17 mouse cellular contexts compared by ENCODE assay signal in genomic region chr13:108622681-108623080, GRCm38 (mm10).
"Had no signal": no experiment of that assay in that cellular context is flagged by ENCODE, and none has a peak within 500 bp of the region (broad histone marks: within the 10 kb centered on the region; RNA-seq: fewer than 3 reads in every experiment).

No protein-coding gene starts in this region.

- ATAC-seq: intestine, embryonic 15.5 days; midbrain, embryonic 15.5 days had no signal

- H3K4me2 ChIP-seq: intestine, embryonic 15.5 days; limb, embryonic 12.5 days; liver, embryonic 13.5 days; midbrain, embryonic 11.5 days; midbrain, embryonic 15.5 days; neural tube, embryonic 12.5 days had no signal

- H3K9ac ChIP-seq: intestine, embryonic 15.5 days; limb, embryonic 12.5 days; liver, embryonic 13.5 days; midbrain, embryonic 15.5 days; neural tube, embryonic 12.5 days had no signal

- H3K9me3 ChIP-seq: intestine, embryonic 15.5 days; liver, embryonic 13.5 days; midbrain, embryonic 15.5 days; neural tube, embryonic 12.5 days had no signal

- H3K27me3 ChIP-seq: intestine, embryonic 15.5 days; limb, embryonic 12.5 days; liver, embryonic 13.5 days; midbrain, embryonic 15.5 days; neural tube, embryonic 12.5 days had no signal

- H3K36me3 ChIP-seq: intestine, embryonic 15.5 days; limb, embryonic 12.5 days; liver, embryonic 13.5 days; midbrain, embryonic 15.5 days; neural tube, embryonic 12.5 days had no signal

- H3K4me1 ChIP-seq: intestine, embryonic 15.5 days; liver, embryonic 13.5 days; megakaryocyte, embryonic 14.5 days; midbrain, embryonic 15.5 days; neural tube, embryonic 12.5 days had no signal

- DNase-seq: kidney, adult 8-10 months; kidney, postnatal 10 days; liver, embryonic 13.5 days; lung, adult 18-20 months; lung, postnatal 14 days; retina, postnatal 1 day; right cerebral cortex, postnatal 4 days; spleen, adult 18-20 months; thymus, adult 18-20 months; thymus, postnatal 14 days had no signal

- H3K4me3 ChIP-seq: intestine, embryonic 15.5 days; limb, embryonic 12.5 days; liver, embryonic 13.5 days; megakaryocyte, embryonic 14.5 days; midbrain, embryonic 15.5 days; neural tube, embryonic 12.5 days had no signal

- H3K27ac ChIP-seq: intestine, embryonic 15.5 days; liver, embryonic 13.5 days; macrophage; midbrain, embryonic 15.5 days; neural tube, embryonic 12.5 days had no signal
